Mouse (Mus musculus) CH12.LX (cell line): Measurements from ENCODE around the gene Dlg1.

Experiments
- CHD1 ChIP-seq: IDR thresholded peaks from 2 replicates; pipeline ENCODE4 v1.6.1; 2012; ENCODE audit warnings: low read depth, low read length, improper control_type of control experiment, inconsistent platforms
- CTCF ChIP-seq, 2 experiments: IDR thresholded peaks in 1 of 2; conservative IDR thresholded peaks in 1 of 2; 2 replicates each; pipeline ENCODE4 v1.5.1; 2011 to 2012; ENCODE audit warnings: low read depth in 2 of 2, low read length in 2 of 2, improper control_type of control experiment in 1 of 2, inconsistent platforms in 1 of 2, mild to moderate bottlenecking in 1 of 2, moderate library complexity in 1 of 2
- EP300 ChIP-seq: IDR thresholded peaks from 2 replicates; pipeline ENCODE4 v1.6.1; 2011; ENCODE audit warnings: low read length, improper control_type of control experiment
- MAFK ChIP-seq: IDR thresholded peaks from 2 replicates; pipeline ENCODE4 v1.6.1; 2011; ENCODE audit warnings: low read length, improper control_type of control experiment; ENCODE audit not compliant: insufficient replicate concordance
- MEF2A ChIP-seq: IDR thresholded peaks from 2 replicates; pipeline ENCODE4 v1.6.1; 2014; ENCODE audit warnings: low read depth, mild to moderate bottlenecking, inconsistent platforms, low read length, improper control_type of control experiment, borderline replicate concordance
- POLR2A ChIP-seq: IDR thresholded peaks from 2 replicates; pipeline ENCODE4 v1.6.1; 2011; ENCODE audit warnings: low read depth, mild to moderate bottlenecking, improper control_type of control experiment, low read length
- USF2 ChIP-seq: conservative IDR thresholded peaks from 2 replicates; pipeline ENCODE4 v1.6.1; 2011; ENCODE audit warnings: low read depth, low read length, improper control_type of control experiment
- ZNF384 ChIP-seq: IDR thresholded peaks from 2 replicates; pipeline ENCODE4 v1.6.1; 2012; ENCODE audit warnings: low read depth, low read length, improper control_type of control experiment, inconsistent platforms

GRCm38 (mm10) chr16:31876386-31876785 lies 213.1 kb downstream of the Dlg1 start:
- TF ChIP-seq POLR2A = no peak
- no peak for TF ChIP-seq CTCF (conservative IDR thresholded peaks at IDR 0.05 in 1 of 2, IDR thresholded peaks at IDR 0.05 in 1 of 2; ENCODE audit: low read depth in 2 of 2, low read length in 2 of 2)
- TF ChIP-seq MEF2A = no peak
- no peak for TF ChIP-seq EP300
- no peak for TF ChIP-seq USF2
- no peak for TF ChIP-seq CHD1
- TF ChIP-seq MAFK = no peak
- TF ChIP-seq ZNF384 = no peak
